Mouse (Mus musculus) gastrocnemius, adult 2 months (tissue): Measurements from ENCODE around the gene Gm20388. TPM values are rescaled to one million over a fixed set of nuclear protein-coding genes. Genes with fewer than 3 reads are reported as not detected.

Source experiments
- DNase-seq: peaks from one replicate; pipeline ENCODE4 v3.0.0; 2022
- H3K27ac ChIP-seq: fragments of 200-600 bp; 2 replicates; pipeline ENCODE4 v1.8.1; 2022; ENCODE audit warnings: mild to moderate bottlenecking
- H3K4me3 ChIP-seq: fragments of 200-600 bp; 2 replicates; pipeline ENCODE4 v1.8.1; 2022; ENCODE audit warnings: mild to moderate bottlenecking, moderate library complexity
- CTCF ChIP-seq: fragments of 200-600 bp; IDR thresholded peaks from 2 replicates; pipeline ENCODE4 v1.8.1; 2022; ENCODE audit warnings: antibody characterized with exemption, mild to moderate bottlenecking, moderate library complexity
- intact Hi-C: fragments of 180-260 bp; cut with DNase I; formaldehyde crosslinking; loops from one replicate; pipeline ENCODE4 v1.15.1; 2025
- total RNA-seq, 2 experiments: library from RNA; stranded (reverse); gene quantifications; 2 replicates each; pipeline ENCODE4 v1.2.3; 2021

Gene Gm20388
- total RNA-seq, 2 experiments from 2014 or later: 6.1 to 15.0 TPM

DNA sequence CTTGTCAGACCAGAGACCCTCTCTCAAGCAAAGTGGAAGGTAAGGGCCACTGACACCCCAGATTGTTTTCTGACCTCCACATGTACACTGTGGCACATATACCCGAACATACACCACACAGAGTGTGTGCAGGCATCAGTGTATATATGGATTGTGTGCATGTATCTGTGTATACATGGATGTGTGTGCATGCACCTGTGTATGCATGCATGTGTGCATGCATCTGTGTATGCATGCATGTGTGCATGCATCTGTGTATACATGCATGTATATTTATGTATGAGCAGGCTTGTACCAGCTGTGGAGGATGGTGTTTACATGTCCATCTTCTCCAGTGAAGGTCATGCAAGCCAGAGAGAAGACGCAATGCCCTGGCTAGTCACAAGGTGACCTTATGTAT is 2751.3 kb downstream of the Gm20388 start:
- intact Hi-C loops: loop anchor here (2.0 kb wide), 1 partner anchor 43 kb away; no protein-coding TSS in a partner anchor
- DNase-seq: no peak
- TF ChIP-seq CTCF: no peak

DNA sequence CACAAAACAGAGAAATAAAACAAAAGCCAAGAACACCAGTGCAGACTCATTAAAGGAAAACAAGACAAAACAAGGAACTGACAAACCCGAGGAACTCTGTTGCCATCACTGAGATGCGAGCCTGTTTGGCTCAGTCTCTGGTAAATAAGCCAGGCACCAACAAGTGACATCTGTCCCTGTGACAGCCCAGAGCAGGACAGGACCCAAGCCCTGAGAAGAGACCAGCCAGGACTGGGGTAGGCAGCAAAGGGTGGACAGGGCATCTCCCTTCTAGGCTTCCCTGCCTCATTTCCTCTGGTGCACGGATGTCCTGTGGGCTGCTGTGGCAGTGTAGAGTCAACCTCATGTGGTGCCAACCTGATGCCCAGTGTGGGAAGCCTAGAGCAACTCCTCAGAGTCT is 2752.5 kb downstream of the Gm20388 start:
- intact Hi-C loops: loop anchor here (2.0 kb wide), 1 partner anchor 44 kb away; no protein-coding TSS in a partner anchor
- no peak for DNase-seq
- Histone ChIP-seq H3K27ac (peak overlapping the region; percentile 82), H3K4me3 (no peak overlapping the region)
- TF ChIP-seq CTCF: no peak

More for the DNA sequence above, 2751.3 kb downstream of the Gm20388 start:
- Histone ChIP-seq H3K27ac (peak overlapping the region; percentile 82), H3K4me3 (no peak overlapping the region)

DNA sequence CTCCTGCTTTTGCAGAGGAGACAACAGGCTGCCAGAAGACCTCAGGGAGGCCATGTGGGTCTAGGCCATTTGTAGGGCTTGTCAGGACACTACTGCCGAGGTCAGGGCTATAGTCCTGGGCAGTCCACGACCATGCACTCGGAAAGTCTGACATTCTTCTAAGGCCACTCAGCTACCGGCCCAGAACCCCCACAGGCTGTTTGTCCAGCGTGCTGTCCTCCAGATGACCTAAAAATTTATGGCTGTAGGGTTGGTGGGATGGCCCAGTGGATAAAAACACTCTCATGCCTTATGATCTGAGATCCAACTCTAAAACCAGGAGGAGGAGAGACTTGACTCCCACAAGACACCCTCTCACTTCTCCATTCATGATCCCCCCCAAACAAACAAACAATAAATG is 2753.0 kb downstream of the Gm20388 start:
- H3K27ac ChIP-seq: peak overlapping the region; percentile 82

GRCm38 (mm10) chr8:122665221-122665620 is 2754.6 kb downstream of the Gm20388 start:
- intact Hi-C loops: no loop called here
- H3K4me3 ChIP-seq: peak overlapping the region; percentile 53
- no peak for TF ChIP-seq CTCF

More for the DNA sequence above, 2753.0 kb downstream of the Gm20388 start:
- DNase-seq: no peak
- no peak for TF ChIP-seq CTCF
- no peak overlapping the region for H3K4me3 ChIP-seq
- intact Hi-C loops: loop anchor here (2.0 kb wide), 1 partner anchor 45 kb away; no protein-coding TSS in a partner anchor

DNA sequence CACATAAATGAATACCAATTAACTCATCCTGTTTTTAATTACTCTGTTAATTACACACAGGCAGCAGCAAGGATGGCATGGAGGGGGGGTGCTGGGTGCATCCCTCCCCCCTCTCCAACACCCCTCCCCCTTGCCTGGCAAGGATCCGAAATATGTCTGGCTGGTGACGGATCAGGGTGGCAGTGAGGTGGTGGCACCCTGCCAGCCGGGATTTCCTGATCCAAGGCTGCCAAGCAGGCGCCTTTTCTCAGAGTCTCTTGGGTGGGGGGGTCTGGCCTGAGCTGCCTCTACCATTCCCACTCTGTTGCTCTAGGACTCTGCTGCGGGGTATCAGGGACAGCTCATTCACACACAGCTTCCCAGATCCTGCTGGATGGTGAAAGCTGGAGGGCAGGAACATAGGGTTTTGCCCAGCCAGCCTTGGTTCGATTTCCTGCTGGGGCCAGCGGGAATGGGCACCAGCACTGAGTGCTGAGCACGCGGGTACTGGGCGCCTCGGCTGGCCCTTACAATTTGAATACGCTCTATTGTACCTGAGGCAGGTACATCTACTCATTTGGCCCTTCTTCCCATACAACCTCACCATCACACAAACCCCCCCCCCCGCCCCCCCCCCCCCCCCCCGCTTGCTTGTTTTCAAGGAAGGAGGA is 2755.2 kb downstream of the Gm20388 start:
- H3K4me3 ChIP-seq: peak overlapping the region; percentile 53
- intact Hi-C loops: no loop called here
- DNase-seq: peak; percentile 73
- no peak for TF ChIP-seq CTCF
- peak overlapping the region; percentile 82 for H3K27ac ChIP-seq

More at GRCm38 (mm10) chr8:122665221-122665620, 2754.6 kb downstream of the Gm20388 start:
- DNase-seq: peak; percentile 75
- H3K27ac ChIP-seq: peak overlapping the region; percentile 82

- intact Hi-C loops: no loop called here
- no peak for TF ChIP-seq CTCF
- Histone ChIP-seq H3K27ac (peak overlapping the region; percentile 82), H3K4me3 (peak overlapping the region; percentile 39)
- DNase-seq: no peak
These were observed 2755.7 kb downstream of the Gm20388 start for GRCm38 (mm10) chr8:122666338-122666764.

- no peak for TF ChIP-seq CTCF
These were observed 2756.2 kb downstream of the Gm20388 start for GRCm38 (mm10) chr8:122666827-122667226.

DNA sequence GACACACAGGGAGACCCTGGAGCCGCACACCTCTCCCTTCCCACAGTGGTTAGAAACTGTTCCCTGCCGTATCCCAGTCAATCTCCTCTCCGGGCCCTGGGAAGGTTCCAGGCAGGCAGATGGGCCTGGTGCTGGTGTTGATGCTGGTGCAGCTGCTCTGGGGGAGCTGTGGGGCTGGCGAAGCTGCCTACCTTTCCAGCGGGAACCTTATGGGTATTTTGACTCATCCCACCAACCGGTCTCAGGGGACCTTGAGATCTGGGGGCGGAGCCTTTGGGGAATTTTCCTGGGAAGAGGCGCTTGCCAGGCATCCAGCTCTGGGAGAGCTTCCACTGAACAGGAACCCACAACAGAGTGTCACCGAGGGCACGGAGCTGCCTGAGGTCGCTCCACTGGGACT is 2757.2 kb downstream of the Gm20388 start:
- intact Hi-C loops: no loop called here
- no peak for TF ChIP-seq CTCF
- no peak overlapping the region for H3K4me3 ChIP-seq
- peak overlapping the region; percentile 82 for H3K27ac ChIP-seq
- no peak for DNase-seq

More at GRCm38 (mm10) chr8:122666827-122667226, 2756.2 kb downstream of the Gm20388 start:
- Histone ChIP-seq H3K27ac (peak overlapping the region; percentile 82), H3K4me3 (peak overlapping the region; percentile 39)
- intact Hi-C loops: no loop called here
- no peak for DNase-seq

- DNase-seq: no peak
- no peak for TF ChIP-seq CTCF
- Histone ChIP-seq H3K4me3 (no peak overlapping the region), H3K27ac (0 out of 2 replicates have a peak overlapping the region, but pooled peaks have one; percentile 20)
- intact Hi-C loops: no loop called here
These were observed 2758.7 kb downstream of the Gm20388 start for GRCm38 (mm10) chr8:122669370-122669769.

- H3K27ac ChIP-seq: no peak overlapping the region
- intact Hi-C loops: no loop called here
- no peak for TF ChIP-seq CTCF
- DNase-seq: no peak
- no peak overlapping the region for H3K4me3 ChIP-seq
These were observed 2759.4 kb downstream of the Gm20388 start for GRCm38 (mm10) chr8:122670001-122670400.

GRCm38 (mm10) chr8:122670718-122671117 is 2760.1 kb downstream of the Gm20388 start:
- peak overlapping the region; percentile 12; the same call in 1 of the 2 replicates for H3K27ac ChIP-seq
- H3K4me3 ChIP-seq: no peak overlapping the region
- no peak for DNase-seq
- intact Hi-C loops: no loop called here
- TF ChIP-seq CTCF: no peak

- H3K27ac ChIP-seq: no peak overlapping the region
- intact Hi-C loops: no loop called here
- no peak overlapping the region for H3K4me3 ChIP-seq
- DNase-seq: no peak
- no peak for TF ChIP-seq CTCF
These were observed 2761.3 kb downstream of the Gm20388 start for GRCm38 (mm10) chr8:122671894-122672293.

- Histone ChIP-seq H3K27ac (peak overlapping the region; percentile 57), H3K4me3 (peak overlapping the region; percentile 47)
- TF ChIP-seq CTCF: no peak
- peak; percentile 23 for DNase-seq
- intact Hi-C loops: no loop called here
These were observed 2763.3 kb downstream of the Gm20388 start for GRCm38 (mm10) chr8:122673989-122674388.
